Mouse (Mus musculus): ENCODE measurements around the gene Hyal1. TPM values are rescaled to one million over a fixed set of nuclear protein-coding genes. Genes with fewer than 3 reads are reported as not detected.

The Hyal1 gene
- polyA plus RNA-seq, 1 experiment = 3.7 TPM

GRCm38 (mm10) chr9:107608741-107609432, 32.2 kb downstream of the Hyal1 start, which contains the start of gene Sema3b:
Sema3b (minus strand) TSS chr9:107609229.
- Histone ChIP-seq H3K4me3 (ENCODE audit: extremely low read depth, insufficient read depth, insufficient read length) (no peak within 1 kb of the TSS), H3K27me3 (ENCODE audit: control insufficient read depth, insufficient read depth, low read length) (no peaks in the 10 kb centered on the region), H3K4me1 (ENCODE audit: control insufficient read depth, insufficient read depth, insufficient read length) (peaks cover 3% of the 10 kb centered on the region), H3K27ac (ENCODE audit: insufficient read depth, low read length) (no peak within 1 kb of the TSS), H3K36me3 (ENCODE audit: control insufficient read depth, insufficient read depth, low read length) (peaks cover 4% of the 10 kb centered on the region; the same call in 1 of the 2 replicates)
- TF ChIP-seq CTCF (IDR thresholded peaks at IDR 0.05; ENCODE audit: extremely low read depth, insufficient read depth, insufficient read length, insufficient replicate concordance) (no peak), POLR2A (IDR thresholded peaks at IDR 0.05; ENCODE audit: low read depth, low read length) (no peak)
- no peak for DNase-seq (ENCODE audit: low read depth in 1 of 2, low spot score in 2 of 2)
- 72% methylated on average over 12 of the region's 12 CpGs for WGBS

DNA sequence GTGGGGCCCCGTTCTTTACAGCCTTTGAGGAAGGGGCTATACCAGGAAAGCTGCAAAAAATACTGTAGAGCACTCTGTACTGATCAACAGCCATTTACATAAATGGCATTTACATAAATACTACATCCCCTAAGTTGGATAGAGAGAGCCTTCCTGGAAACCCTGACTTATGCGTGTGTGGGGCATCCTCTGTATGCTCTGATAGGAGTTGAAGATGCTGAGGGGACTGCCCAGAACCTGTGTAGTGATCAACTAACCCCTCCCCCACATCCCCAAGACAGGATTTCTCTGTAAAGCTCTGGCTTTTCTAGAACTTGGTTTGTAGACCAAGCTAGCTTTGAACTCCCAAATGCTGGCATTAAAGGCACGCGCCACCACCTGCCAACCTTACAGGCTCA, 32.7 kb downstream of the Hyal1 start:
- no peak for TF ChIP-seq CTCF (IDR thresholded peaks at IDR 0.05; ENCODE audit: extremely low read depth, insufficient read depth, insufficient read length, insufficient replicate concordance)
- TF ChIP-seq POLR2A (IDR thresholded peaks at IDR 0.05; ENCODE audit: low read depth, low read length) = no peak
- no peak overlapping the region for H3K27ac ChIP-seq (ENCODE audit: insufficient read depth, low read length)

GRCm38 (mm10) chr9:107611456-107612190, 34.9 kb downstream of the Hyal1 start:
- H3K27me3 ChIP-seq (ENCODE audit: control insufficient read depth, insufficient read depth, low read length) = no peaks in the 10 kb centered on the region
- peaks cover 3% of the 10 kb centered on the region; the same call in 1 of the 2 replicates for H3K4me1 ChIP-seq (ENCODE audit: control insufficient read depth, insufficient read depth, insufficient read length)
- no peak for TF ChIP-seq POLR2A (IDR thresholded peaks at IDR 0.05; ENCODE audit: low read depth, low read length)
- TF ChIP-seq CTCF (IDR thresholded peaks at IDR 0.05; ENCODE audit: extremely low read depth, insufficient read depth, insufficient read length, insufficient replicate concordance) = no peak
- H3K36me3 ChIP-seq (ENCODE audit: control insufficient read depth, insufficient read depth, low read length) = peaks cover 30% of the 10 kb centered on the region
- H3K27ac ChIP-seq (ENCODE audit: insufficient read depth, low read length) = peak overlapping the region; percentile 71
- WGBS = 33% methylated on average over 6 of the region's 6 CpGs
- H3K4me3 ChIP-seq (ENCODE audit: extremely low read depth, insufficient read depth, insufficient read length) = no peak overlapping the region
- DNase-seq (ENCODE audit: low read depth in 1 of 2, low spot score in 2 of 2) = no peak

More for the DNA sequence above, 32.7 kb downstream of the Hyal1 start:
- 90% methylated on average over 4 of the region's 4 CpGs for WGBS
- Histone ChIP-seq H3K36me3 (ENCODE audit: control insufficient read depth, insufficient read depth, low read length) (peaks cover 8% of the 10 kb centered on the region), H3K4me3 (ENCODE audit: extremely low read depth, insufficient read depth, insufficient read length) (no peak overlapping the region), H3K27me3 (ENCODE audit: control insufficient read depth, insufficient read depth, low read length) (no peaks in the 10 kb centered on the region), H3K4me1 (ENCODE audit: control insufficient read depth, insufficient read depth, insufficient read length) (peaks cover 3% of the 10 kb centered on the region)
- no peak for DNase-seq (ENCODE audit: low read depth in 1 of 2, low spot score in 2 of 2)

GRCm38 (mm10) chr9:107612191-107612944, 35.6 kb downstream of the Hyal1 start:
- H3K27ac ChIP-seq (ENCODE audit: insufficient read depth, low read length) = peak overlapping the region; percentile 71
- no peaks in the 10 kb centered on the region for H3K27me3 ChIP-seq (ENCODE audit: control insufficient read depth, insufficient read depth, low read length)
- peaks cover 33% of the 10 kb centered on the region for H3K36me3 ChIP-seq (ENCODE audit: control insufficient read depth, insufficient read depth, low read length)
- TF ChIP-seq CTCF (IDR thresholded peaks at IDR 0.05; ENCODE audit: extremely low read depth, insufficient read depth, insufficient read length, insufficient replicate concordance) = peak; percentile 98
- TF ChIP-seq POLR2A (IDR thresholded peaks at IDR 0.05; ENCODE audit: low read depth, low read length) = no peak; the same call in 1 of the 2 replicates
- H3K4me3 ChIP-seq (ENCODE audit: extremely low read depth, insufficient read depth, insufficient read length) = peak overlapping the region; percentile 40
- DNase-seq (ENCODE audit: low read depth in 1 of 2, low spot score in 2 of 2) = peak; percentile 88 to 97
- peaks cover 3% of the 10 kb centered on the region; the same call in 1 of the 2 replicates for H3K4me1 ChIP-seq (ENCODE audit: control insufficient read depth, insufficient read depth, insufficient read length)
- 2% methylated on average over 40 of the region's 48 CpGs for whole genome bisulfite sequencing

DNA sequence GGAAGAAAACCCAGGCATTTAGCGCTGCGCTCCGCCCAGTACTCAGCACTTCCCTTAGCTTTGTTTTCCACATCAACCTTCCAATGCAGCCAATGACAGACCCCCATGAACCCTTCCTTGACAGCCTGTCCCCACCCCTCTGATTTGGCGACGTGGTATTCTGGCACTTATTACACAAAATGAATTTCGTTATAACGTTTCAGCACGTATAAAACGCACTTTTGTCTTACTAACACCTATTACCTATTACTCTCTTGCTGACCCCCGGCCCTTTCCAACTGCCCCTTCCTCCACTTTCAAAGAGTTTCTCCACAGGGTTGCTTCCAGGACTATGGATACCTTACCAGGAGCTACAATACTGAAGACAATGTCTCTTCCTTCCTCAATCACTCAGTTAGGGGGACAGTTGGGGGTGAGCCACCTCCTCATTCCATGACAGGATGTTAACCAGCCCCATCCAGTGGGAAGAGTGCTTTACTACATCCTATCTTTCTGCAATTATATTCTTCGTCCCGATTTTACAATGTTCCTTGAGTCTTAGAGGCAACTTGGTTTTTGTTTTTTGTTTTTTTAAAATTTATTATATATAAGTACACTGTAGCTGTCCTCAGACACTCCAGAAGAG, 36.3 kb downstream of the Hyal1 start:
- 11% methylated on average over 12 of the region's 12 CpGs for WGBS
- Histone ChIP-seq H3K4me3 (ENCODE audit: extremely low read depth, insufficient read depth, insufficient read length) (peak overlapping the region; percentile 40), H3K27me3 (ENCODE audit: control insufficient read depth, insufficient read depth, low read length) (no peaks in the 10 kb centered on the region), H3K27ac (ENCODE audit: insufficient read depth, low read length) (peak overlapping the region; percentile 62), H3K4me1 (ENCODE audit: control insufficient read depth, insufficient read depth, insufficient read length) (peaks cover 3% of the 10 kb centered on the region; the same call in 1 of the 2 replicates), H3K36me3 (ENCODE audit: control insufficient read depth, insufficient read depth, low read length) (peaks cover 38% of the 10 kb centered on the region)
- no peak for DNase-seq (ENCODE audit: low read depth in 1 of 2, low spot score in 2 of 2)
- TF ChIP-seq CTCF (IDR thresholded peaks at IDR 0.05; ENCODE audit: extremely low read depth, insufficient read depth, insufficient read length, insufficient replicate concordance) (no peak), POLR2A (IDR thresholded peaks at IDR 0.05; ENCODE audit: low read depth, low read length) (no peak)

DNA sequence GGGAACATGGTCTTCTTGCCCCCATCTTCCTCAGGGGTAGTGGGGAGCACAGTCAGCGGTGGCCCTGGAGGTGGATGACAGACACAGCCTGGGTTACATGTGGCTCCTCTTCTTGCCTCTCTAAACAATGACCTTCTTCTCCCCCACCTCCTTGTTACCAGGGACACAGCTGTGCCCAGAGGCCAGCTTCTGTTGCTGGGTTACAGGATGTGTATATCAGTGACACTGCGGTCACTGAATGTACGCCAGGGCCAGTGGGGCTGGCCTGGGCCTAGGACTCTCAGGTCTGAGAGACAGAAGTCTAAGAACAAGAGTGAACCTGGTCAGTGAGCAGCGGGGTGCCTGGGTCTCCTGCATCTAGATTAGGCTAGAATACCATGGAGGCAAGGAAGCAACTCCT, 38.3 kb downstream of the Hyal1 start:
- DNase-seq (ENCODE audit: low read depth in 1 of 2, low spot score in 2 of 2) = no peak
- Histone ChIP-seq H3K27ac (ENCODE audit: insufficient read depth, low read length) (no peak overlapping the region), H3K4me3 (ENCODE audit: extremely low read depth, insufficient read depth, insufficient read length) (no peak overlapping the region), H3K4me1 (ENCODE audit: control insufficient read depth, insufficient read depth, insufficient read length) (peaks cover 3% of the 10 kb centered on the region; the same call in 1 of the 2 replicates), H3K27me3 (ENCODE audit: control insufficient read depth, insufficient read depth, low read length) (no peaks in the 10 kb centered on the region), H3K36me3 (ENCODE audit: control insufficient read depth, insufficient read depth, low read length) (peaks cover 57% of the 10 kb centered on the region)
- 98% methylated on average over 4 of the region's 4 CpGs for WGBS
- TF ChIP-seq POLR2A (IDR thresholded peaks at IDR 0.05; ENCODE audit: low read depth, low read length) = no peak
- TF ChIP-seq CTCF (IDR thresholded peaks at IDR 0.05; ENCODE audit: extremely low read depth, insufficient read depth, insufficient read length, insufficient replicate concordance) = no peak

All from spleen, adult 2 months (tissue).